Mouse (Mus musculus): ENCODE data around the gene Oprd1. TPM values are rescaled to one million over a fixed set of nuclear protein-coding genes. Genes with fewer than 3 reads are reported as not detected.

The Oprd1 gene
- polyA plus RNA-seq, 1 experiment from 2014 or later = 0.05 TPM

DNA sequence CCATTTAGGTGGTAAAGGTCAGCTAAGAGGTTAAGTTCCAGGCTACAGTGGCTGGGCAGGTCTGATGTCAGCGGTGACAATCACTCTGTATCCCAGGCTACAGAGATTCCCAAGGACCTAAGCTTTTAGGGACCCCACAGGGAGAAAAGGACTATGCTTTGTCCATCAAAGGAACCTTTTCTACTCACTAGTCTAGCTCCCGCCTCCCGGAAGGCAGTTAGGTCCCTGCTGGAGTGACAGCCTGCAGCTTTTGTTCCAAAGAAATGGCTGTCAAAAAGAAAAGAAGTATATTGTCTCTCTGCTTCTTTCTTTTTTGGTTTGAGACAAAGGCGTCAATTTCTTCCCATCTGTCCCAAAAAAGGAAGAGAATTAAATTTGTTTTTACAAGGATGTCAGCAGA lies 33.1 kb downstream of the Oprd1 start:
- Histone ChIP-seq H3K4me3 (replicated peaks) (no peak overlapping the region), H3K27me3 (peaks cover 58% of the 10 kb centered on the region), H3K27ac (no peak overlapping the region), H3K4me2 (no peak overlapping the region), H3K4me1 (replicated peaks) (peaks cover 9% of the 10 kb centered on the region), H3K9ac (no peak overlapping the region), H3K36me3 (no peaks in the 10 kb centered on the region), H3K9me3 (replicated peaks) (no peaks in the 10 kb centered on the region)
- ATAC-seq (ENCODE audit: low read depth) (no peak), DNase-seq (no peak)
- 66% methylated on average over 4 of the region's 4 CpGs for WGBS (ENCODE audit: insufficient replicate concordance)

DNA sequence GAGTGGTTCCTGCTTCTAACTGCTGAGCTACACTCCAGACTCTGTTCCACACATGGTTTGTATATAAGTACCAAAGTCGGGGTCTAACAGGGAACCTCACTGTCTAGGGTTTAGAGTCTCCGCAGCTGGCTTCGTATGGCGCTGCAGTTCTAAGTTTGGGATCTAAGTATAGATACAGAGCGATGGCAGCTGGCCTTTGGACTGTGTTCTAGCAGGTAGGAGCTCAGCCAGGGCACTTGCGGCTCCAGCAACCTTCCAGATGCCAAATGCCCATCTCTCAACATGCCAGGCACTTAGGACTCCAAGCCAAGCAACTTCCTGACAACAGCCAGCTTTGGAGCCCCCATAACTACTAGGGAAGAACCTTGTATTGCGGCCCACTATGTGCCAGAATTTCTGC lies 36.1 kb downstream of the Oprd1 start:
- H3K9me3 ChIP-seq (replicated peaks) = no peaks in the 10 kb centered on the region
- H3K4me3 ChIP-seq (replicated peaks) = no peak overlapping the region
- peaks cover 4% of the 10 kb centered on the region for H3K4me1 ChIP-seq (replicated peaks)
- peaks cover 37% of the 10 kb centered on the region for H3K27me3 ChIP-seq
- WGBS (ENCODE audit: insufficient replicate concordance) = 70% methylated on average over 7 of the region's 7 CpGs
- H3K36me3 ChIP-seq = no peaks in the 10 kb centered on the region
- no peak overlapping the region for H3K4me2 ChIP-seq
- ATAC-seq (ENCODE audit: low read depth) = no peak
- H3K27ac ChIP-seq = no peak overlapping the region
- DNase-seq = no peak
- no peak overlapping the region for H3K9ac ChIP-seq

DNA sequence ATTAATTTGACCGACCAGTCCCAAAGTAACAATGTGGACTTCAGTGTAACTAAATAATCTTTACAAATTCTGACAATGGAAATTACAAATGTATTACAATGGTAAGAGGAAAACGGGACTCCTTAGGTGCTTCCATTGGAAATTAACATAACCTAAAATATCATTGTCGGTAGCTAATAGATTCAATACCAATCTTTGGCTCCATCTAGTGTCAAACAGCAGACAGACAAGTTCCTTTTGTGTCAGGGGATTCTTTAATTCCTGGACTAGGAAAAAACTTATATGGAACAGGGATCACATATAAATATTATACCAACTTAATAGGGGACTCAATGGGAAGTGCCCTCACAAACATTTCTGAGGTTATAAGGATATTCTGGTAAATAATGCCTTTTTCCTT lies 43.1 kb downstream of the Oprd1 start:
- WGBS (ENCODE audit: insufficient replicate concordance) = 36% methylated on average over 3 of the region's 3 CpGs
- Histone ChIP-seq H3K27ac (no peak overlapping the region), H3K9me3 (replicated peaks) (no peaks in the 10 kb centered on the region), H3K4me1 (replicated peaks) (no peaks in the 10 kb centered on the region), H3K4me2 (no peak overlapping the region), H3K4me3 (replicated peaks) (no peak overlapping the region), H3K27me3 (peaks cover 9% of the 10 kb centered on the region), H3K9ac (no peak overlapping the region), H3K36me3 (no peaks in the 10 kb centered on the region)
- no peak for DNase-seq
- no peak for ATAC-seq (ENCODE audit: low read depth)

DNA sequence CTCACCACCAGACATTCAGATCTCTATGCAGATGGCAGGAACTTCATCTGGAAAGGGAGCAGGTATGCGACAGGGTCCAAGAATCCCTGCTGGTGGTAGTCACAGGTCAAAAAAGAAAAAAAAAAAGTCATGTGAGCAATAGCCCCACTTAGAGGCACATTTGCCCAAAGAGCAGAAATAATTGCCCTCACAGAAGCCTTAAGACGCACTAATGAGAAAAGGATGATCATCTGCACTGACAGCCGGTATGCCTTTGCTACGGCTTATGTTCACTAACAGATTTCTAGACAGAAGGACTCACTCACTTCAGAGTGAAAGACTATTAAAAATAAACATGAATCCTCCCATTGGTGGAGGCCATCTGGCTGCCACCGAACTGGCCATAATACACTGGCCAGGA lies 44.7 kb downstream of the Oprd1 start:
- Histone ChIP-seq H3K9ac (no peak overlapping the region), H3K27me3 (peaks cover 9% of the 10 kb centered on the region), H3K4me2 (no peak overlapping the region), H3K36me3 (no peaks in the 10 kb centered on the region), H3K27ac (no peak overlapping the region), H3K4me1 (replicated peaks) (no peaks in the 10 kb centered on the region), H3K4me3 (replicated peaks) (no peak overlapping the region), H3K9me3 (replicated peaks) (no peaks in the 10 kb centered on the region)
- 75% methylated on average over 5 of the region's 5 CpGs for WGBS (ENCODE audit: insufficient replicate concordance)
- no peak for DNase-seq
- ATAC-seq (ENCODE audit: low read depth) = no peak

DNA sequence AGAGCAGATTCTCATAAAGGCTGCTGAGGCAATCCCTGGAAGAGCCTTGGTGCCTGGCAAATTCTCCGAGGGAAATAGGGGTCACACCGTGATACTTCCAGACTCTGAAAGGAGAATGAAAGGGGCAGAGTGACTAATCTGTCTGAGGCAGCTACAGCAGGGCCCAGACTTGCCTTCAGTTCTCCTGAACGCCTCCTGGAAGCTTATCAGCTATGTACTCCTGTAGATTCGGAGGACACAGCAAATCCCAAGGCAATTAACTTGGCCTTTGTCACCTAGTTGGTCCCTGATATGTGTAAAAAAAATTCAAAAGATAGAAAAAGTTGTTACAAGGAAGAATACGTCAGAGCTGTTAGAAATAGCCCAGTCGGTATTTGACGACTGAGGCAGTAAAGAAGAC lies 49.2 kb downstream of the Oprd1 start:
- Histone ChIP-seq H3K4me1 (replicated peaks) (peaks cover 7% of the 10 kb centered on the region), H3K9me3 (replicated peaks) (no peaks in the 10 kb centered on the region), H3K4me3 (replicated peaks) (no peak overlapping the region), H3K36me3 (no peaks in the 10 kb centered on the region), H3K27me3 (peaks cover 6% of the 10 kb centered on the region; the same call in 1 of the 2 replicates), H3K4me2 (no peak overlapping the region), H3K27ac (no peak overlapping the region), H3K9ac (no peak overlapping the region)
- WGBS (ENCODE audit: insufficient replicate concordance) = 53% methylated on average over 7 of the region's 7 CpGs
- DNase-seq (no peak), ATAC-seq (ENCODE audit: low read depth) (no peak)

DNA sequence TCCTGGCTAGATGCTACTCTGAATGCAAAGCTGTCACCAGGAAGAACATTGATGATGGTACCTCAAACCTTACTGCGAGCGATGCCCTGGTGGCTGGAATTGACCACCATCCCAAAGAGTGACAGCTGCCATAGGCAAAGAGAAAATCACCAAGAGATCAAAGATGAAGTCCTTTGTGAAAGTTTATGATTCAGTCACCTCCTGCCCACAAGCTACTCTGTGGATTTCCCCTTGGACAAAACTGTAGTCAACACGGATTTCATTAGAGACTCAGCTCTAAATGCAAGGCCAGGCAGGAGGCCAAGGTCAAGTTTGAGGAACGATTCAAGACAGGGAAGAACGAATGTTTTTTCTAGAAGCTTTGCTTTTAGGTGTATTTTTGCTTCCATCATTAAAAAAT lies 50.4 kb downstream of the Oprd1 start:
- WGBS (ENCODE audit: insufficient replicate concordance) = 75% methylated on average over 5 of the region's 5 CpGs
- Histone ChIP-seq H3K27me3 (0 out of 2 replicates have a peak, but pooled peaks cover 3% of the 10 kb centered on the region), H3K27ac (no peak overlapping the region), H3K36me3 (no peaks in the 10 kb centered on the region), H3K9ac (no peak overlapping the region), H3K4me3 (replicated peaks) (no peak overlapping the region), H3K4me2 (no peak overlapping the region), H3K4me1 (replicated peaks) (peaks cover 7% of the 10 kb centered on the region), H3K9me3 (replicated peaks) (no peaks in the 10 kb centered on the region)
- ATAC-seq (ENCODE audit: low read depth) (no peak), DNase-seq (no peak)

DNA sequence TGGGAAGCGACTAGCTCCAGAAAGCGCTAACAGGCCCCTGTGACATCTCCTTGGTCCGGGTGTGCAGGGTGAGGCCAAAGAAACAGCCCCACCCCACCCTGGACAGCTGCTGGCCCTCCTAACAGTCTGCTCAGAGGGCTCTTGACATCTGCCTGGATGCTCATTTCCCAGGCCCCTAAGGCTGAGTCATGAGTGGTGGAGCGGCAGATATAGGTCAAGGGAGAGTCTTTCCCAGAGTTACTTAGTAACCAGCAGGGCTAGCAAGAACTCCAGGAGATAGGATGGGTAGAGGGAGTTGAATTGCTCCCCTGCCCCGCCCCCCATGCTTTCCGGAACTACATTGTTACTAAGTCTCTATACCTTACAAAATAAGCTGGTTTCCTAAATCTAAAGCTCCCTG lies 51.1 kb downstream of the Oprd1 start:
- no peaks in the 10 kb centered on the region for H3K9me3 ChIP-seq (replicated peaks)
- H3K4me1 ChIP-seq (replicated peaks) = peaks cover 7% of the 10 kb centered on the region
- WGBS (ENCODE audit: insufficient replicate concordance) = 66% methylated on average over 6 of the region's 6 CpGs
- no peak overlapping the region for H3K4me2 ChIP-seq
- DNase-seq (no peak), ATAC-seq (ENCODE audit: low read depth) (no peak)
- 0 out of 2 replicates have a peak, but pooled peaks cover 3% of the 10 kb centered on the region for H3K27me3 ChIP-seq
- no peak overlapping the region for H3K27ac ChIP-seq
- no peaks in the 10 kb centered on the region for H3K36me3 ChIP-seq
- no peak overlapping the region for H3K4me3 ChIP-seq (replicated peaks)
- no peak overlapping the region for H3K9ac ChIP-seq

DNA sequence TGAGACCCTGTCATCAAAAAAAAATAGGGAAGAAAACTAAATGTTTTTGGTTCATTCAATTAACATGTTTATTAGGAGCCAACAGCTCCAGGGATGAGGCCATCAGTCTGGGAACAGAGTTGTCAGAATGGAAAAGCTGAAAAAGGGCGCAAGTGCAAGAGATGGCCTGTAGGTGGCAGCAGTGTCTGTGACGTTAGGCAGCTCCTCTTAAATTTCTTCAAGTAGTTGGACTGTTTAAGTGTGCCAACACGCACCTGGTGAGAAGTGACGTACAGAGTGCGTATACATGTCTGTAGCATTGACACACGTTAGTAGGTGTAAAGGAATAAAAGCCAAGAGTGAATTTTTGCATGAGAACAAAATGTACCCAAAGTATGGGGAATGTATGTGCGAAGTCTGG lies 55.4 kb downstream of the Oprd1 start:
- DNase-seq = peak; percentile 45
- Histone ChIP-seq H3K36me3 (no peaks in the 10 kb centered on the region), H3K27ac (no peak overlapping the region), H3K9me3 (replicated peaks) (no peaks in the 10 kb centered on the region), H3K4me3 (replicated peaks) (no peak overlapping the region), H3K27me3 (0 out of 2 replicates have a peak, but pooled peaks cover 3% of the 10 kb centered on the region), H3K4me2 (no peak overlapping the region), H3K9ac (no peak overlapping the region), H3K4me1 (replicated peaks) (peaks cover 7% of the 10 kb centered on the region)
- 15% methylated on average over 7 of the region's 7 CpGs for WGBS (ENCODE audit: insufficient replicate concordance)
- ATAC-seq (ENCODE audit: low read depth) = no peak

DNA sequence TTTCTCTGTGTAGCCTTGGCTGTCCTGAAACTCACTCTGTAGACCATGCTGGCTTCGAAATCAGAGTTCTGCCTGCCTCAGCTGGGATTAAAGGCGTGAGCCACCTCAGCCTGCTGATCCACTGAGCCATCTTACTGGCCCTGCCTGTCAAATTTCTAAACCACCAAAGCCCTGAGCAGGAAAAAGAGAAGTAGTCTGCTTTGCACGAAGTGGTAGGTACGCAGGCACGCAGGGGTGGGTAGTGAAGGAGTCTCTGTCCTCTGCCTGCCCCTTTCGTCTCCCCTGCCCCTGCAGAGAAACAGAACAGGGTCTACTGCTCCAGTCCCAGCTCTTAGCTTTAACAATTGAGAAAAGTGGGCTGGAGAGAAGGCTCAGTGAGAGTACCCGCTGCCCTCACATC lies 59.2 kb downstream of the Oprd1 start:
- Histone ChIP-seq H3K27ac (no peak overlapping the region), H3K4me2 (no peak overlapping the region), H3K9ac (no peak overlapping the region), H3K4me3 (replicated peaks) (no peak overlapping the region), H3K27me3 (no peaks in the 10 kb centered on the region), H3K36me3 (no peaks in the 10 kb centered on the region), H3K9me3 (replicated peaks) (no peaks in the 10 kb centered on the region), H3K4me1 (replicated peaks) (no peaks in the 10 kb centered on the region; the same call in 1 of the 2 replicates)
- DNase-seq (no peak), ATAC-seq (ENCODE audit: low read depth) (no peak)
- WGBS (ENCODE audit: insufficient replicate concordance) = 38% methylated on average over 7 of the region's 7 CpGs

DNA sequence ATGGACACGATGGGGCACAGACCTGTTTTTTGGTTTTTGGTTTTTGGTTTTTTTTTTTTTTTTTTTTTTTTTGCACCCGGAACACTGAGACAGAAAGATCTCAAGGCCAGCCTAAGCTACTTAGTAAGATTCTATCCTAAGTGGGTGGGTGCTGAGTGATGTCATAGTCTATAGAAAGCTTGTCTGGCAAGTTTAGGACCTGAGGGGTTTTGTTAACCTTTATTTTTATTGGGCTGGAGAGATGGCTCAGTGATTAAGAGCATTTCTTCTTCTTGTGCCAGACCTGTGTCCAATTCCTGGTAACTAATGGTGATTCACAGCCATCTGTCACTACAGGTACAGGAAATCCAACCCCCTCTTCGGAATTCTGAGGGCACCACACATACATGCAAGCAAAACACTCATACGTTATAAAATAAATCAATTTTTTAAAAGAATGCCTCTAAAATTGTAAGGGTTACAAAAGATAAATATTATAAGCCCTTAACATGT lies 63.7 kb downstream of the Oprd1 start:
- no peak for DNase-seq
- Histone ChIP-seq H3K4me1 (replicated peaks) (peaks cover 44% of the 10 kb centered on the region), H3K9me3 (replicated peaks) (no peaks in the 10 kb centered on the region), H3K4me2 (no peak overlapping the region), H3K9ac (no peak overlapping the region), H3K27ac (no peak overlapping the region), H3K4me3 (replicated peaks) (no peak overlapping the region), H3K27me3 (no peaks in the 10 kb centered on the region), H3K36me3 (no peaks in the 10 kb centered on the region)
- 57% methylated on average over 4 of the region's 4 CpGs for WGBS (ENCODE audit: insufficient replicate concordance)
- ATAC-seq (ENCODE audit: low read depth) = no peak

DNA sequence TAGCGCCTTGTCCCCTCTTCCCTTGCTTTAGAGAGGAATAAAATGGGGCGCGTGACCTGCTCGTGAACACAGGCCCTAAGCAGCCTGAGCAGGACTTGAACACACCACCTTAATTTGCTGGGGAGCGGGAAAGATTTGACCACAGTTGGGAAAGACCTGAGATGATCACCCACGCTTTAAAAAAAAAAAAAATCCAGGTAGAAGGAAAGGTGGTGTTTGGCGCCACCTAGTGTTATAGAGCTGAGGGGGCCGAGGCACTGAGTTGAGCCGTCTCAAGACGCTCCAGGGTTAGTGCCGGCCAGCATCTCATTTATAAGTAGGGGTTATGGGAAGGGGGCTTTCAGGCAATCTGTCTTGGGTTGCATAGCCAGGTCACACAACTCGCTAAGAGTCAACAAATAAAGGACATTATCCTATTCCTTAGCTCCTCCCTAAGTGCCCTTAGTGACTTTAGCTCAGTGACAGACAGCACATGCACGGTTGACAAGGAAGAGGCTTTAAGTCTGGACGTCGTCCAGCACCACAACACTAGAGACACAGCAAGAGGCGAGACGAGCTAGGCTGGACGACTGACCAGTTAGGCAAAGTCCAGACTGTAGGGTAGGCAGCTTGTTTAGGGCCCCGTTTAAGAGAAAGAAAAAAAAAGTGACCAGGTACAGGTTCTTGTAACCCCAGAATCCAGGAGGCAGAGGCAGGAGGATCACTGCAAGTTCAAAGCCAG lies 64.6 kb downstream of the Oprd1 start:
- H3K36me3 ChIP-seq = no peaks in the 10 kb centered on the region
- peak overlapping the region; percentile 98 for H3K4me2 ChIP-seq
- peaks cover 46% of the 10 kb centered on the region for H3K4me1 ChIP-seq (replicated peaks)
- H3K27me3 ChIP-seq = no peaks in the 10 kb centered on the region
- no peaks in the 10 kb centered on the region for H3K9me3 ChIP-seq (replicated peaks)
- no peak overlapping the region; the same call in 1 of the 2 replicates for H3K4me3 ChIP-seq (replicated peaks)
- peak; percentile 52 for DNase-seq
- no peak for ATAC-seq (ENCODE audit: low read depth)
- H3K9ac ChIP-seq = peak overlapping the region; percentile 73
- peak overlapping the region; percentile 100 for H3K27ac ChIP-seq
- WGBS (ENCODE audit: insufficient replicate concordance) = 13% methylated on average over 19 of the region's 19 CpGs

DNA sequence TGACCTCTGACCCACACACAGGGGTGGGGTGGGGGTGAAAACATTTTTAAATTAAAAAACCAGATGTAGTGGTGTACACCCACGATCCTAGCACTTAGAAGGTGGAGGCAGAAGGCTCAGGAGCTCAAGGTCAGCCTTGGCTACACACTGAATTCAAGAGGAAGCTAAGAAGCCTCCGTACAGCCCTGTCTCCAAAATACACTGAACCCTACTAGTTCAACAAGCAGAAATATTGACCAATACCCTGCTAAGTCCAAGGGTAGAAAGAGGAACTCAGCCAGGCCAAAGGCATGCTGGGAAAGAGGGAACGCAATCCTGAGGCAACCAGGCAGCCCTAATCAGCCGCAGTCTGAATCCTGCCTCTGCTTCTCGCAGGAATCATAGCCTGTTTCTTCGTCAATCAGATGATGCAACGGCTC lies 66.0 kb downstream of the Oprd1 start:
- H3K4me3 ChIP-seq (replicated peaks) = peak overlapping the region; percentile 26; the same call in 1 of the 2 replicates
- no peaks in the 10 kb centered on the region; the same call in 1 of the 2 replicates for H3K36me3 ChIP-seq
- 7% methylated on average over 7 of the region's 7 CpGs for WGBS (ENCODE audit: insufficient replicate concordance)
- H3K4me2 ChIP-seq = peak overlapping the region; percentile 98
- no peaks in the 10 kb centered on the region for H3K27me3 ChIP-seq
- H3K4me1 ChIP-seq (replicated peaks) = peaks cover 53% of the 10 kb centered on the region
- H3K9me3 ChIP-seq (replicated peaks) = no peaks in the 10 kb centered on the region
- peak overlapping the region; percentile 100 for H3K27ac ChIP-seq
- DNase-seq (peak; percentile 36), ATAC-seq (ENCODE audit: low read depth) (no peak)
- peak overlapping the region; percentile 73 for H3K9ac ChIP-seq
